Mouse (Mus musculus): ENCODE data around the gene Tiam2.

GRCm38 (mm10) chr17:3347800-3348199 lies 21.4 kb downstream of the Tiam2 start:
- TF ChIP-seq POLR2A (IDR thresholded peaks at IDR 0.05; ENCODE audit: low read depth, low read length) (no peak), CTCF (conservative IDR thresholded peaks at IDR 0.05; ENCODE audit: insufficient read depth, insufficient read length, low read depth, low read length) (no peak)

Data from kidney, adult 2 months (tissue).